Mouse (Mus musculus): ENCODE measurements at regions not wholly inside any gene's neighbourhood (a gene's known extent, or its start where the extent isn't known, plus 50 kb on each side); places are given as distances from the start of the nearest gene placed in this dataset.

DNA sequence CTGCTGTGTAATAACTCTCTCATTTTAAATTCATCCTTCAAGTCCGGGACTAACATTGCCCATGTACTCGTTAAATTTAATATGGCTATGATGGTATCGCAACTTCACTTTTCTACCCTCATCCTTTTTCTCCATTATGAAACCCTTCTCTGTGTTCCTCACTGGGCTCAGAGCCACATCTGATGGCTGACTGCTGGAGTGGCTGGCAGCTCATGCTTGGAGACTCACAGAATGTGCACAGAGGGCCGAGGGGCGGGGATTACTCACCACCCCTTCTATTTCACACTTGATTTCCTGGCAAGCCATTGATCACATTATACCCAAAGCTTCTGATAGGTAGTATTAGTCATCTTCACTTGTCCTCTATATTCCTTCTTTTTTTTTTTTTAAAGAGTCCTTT lies 81.1 kb upstream of the Vwde start:
- DNase-seq: no peak

DNA sequence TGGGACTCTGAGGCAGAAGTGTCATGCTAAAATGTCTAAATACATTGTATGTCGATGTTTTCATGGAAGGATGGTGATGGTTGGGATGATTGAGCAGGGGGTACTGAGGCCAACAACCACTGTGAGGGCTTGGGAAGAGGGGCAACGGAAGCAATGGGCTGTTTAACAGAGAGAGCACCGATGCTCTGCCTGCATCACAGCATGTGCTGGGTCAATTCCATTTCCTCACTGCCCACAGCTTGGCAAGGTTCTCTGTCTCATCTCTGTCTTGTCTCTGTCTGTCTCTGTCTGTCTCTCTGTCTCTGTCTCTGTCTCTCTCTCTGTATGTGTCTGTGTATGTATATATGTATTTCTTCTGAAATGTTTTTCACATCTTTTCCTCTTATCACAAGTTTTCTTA lies 73.4 kb upstream of the Vwde start:
- DNase-seq: no peak

DNA sequence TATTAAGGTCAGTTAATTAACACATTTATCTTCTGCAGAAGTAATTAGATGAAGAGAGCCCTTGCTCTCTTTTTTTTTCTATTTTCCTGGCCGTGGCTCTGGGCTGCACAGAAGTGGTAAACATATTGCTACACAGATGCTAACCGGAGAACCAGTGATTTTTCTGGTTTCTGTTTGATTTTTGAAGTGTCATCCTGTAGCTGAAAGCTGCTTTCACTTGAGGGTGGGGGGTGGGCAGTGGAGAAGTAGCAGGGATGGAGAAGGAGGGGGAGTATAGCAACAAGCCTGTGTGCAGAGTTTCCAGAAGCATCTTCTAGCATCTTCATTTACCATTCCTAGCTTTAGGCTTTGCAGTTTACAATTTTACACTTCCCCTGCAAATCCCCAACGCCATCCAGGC lies 72.3 kb upstream of the Vwde start:
- peak; percentile 26 for DNase-seq

DNA sequence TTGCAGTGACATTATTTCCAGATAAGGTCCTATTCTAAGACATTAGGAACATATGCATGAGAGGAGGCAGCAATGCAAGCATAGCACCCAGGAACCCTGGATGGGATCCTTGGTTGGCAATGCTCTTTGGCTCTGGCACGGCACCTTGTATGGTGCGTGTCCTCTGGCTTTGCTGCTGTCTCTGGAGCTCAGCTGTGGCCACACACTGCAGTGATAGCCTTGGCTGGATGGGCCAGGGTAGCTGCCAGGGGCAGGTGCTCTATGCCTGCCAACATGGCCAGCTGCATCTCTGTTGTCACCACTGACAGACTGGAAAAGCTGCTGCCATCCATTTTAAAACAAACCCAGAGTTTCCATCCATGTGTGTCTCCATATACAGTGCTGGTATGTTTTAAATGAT lies 71.3 kb upstream of the Vwde start:
- peak; percentile 15 for DNase-seq

DNA sequence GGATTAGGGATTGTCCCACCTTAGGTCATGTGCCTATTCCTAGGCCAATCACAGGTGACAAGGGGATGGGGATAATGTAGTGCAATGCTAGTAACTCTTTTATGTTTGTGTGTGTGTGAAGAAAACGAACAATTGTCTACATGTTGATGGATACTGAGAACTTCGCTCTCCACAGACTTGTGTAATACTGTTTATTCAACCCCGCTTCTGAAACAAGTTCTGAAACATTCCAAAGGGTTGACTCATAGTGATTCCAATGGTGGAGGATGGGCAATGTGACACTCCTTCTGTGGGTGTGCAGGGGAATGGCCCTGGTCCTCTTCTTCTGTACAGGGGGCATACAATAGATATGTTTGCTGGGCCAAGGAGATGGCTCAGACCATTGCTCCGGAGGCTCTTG lies 69.6 kb upstream of the Vwde start:
- DNase-seq: no peak

DNA sequence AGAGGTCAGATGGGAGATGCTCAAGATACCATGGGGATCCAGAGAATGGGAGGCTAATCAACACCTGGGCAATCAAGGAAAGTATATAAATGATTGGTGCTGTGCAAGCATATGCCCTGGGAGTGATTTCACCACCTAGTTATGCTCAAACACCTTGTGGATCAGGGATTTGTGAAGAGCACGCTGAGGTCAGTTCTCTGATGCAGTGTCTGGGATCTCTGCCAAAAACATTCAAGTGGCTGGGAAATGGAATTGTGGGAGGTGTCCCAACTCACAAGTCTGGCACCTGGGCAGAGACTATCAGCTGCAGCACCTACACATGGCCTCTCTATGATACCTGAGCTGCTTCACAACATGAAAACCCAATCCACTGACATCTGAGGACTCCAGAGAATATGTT lies 63.7 kb upstream of the Vwde start:
- no peak for DNase-seq

DNA sequence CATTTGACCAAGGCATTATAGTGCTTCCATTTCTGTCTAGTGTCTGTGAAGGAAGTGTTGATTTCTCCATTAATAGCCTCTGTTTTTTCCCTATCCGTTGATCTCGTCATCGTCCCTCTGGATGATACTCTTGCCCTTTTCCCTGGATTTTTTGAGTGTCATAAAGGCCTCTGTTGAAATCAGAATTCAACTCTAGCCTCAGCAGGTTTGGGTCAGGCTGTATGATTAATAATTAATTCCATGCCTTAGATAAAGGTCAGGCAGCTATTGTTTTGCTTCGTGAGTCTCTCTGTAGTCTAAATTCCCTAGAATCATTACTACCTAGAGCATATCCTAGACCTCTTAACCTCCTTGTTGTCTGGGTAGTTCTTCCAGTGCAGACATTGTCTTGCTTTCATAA lies 63.0 kb upstream of the Vwde start:
- DNase-seq: no peak

DNA sequence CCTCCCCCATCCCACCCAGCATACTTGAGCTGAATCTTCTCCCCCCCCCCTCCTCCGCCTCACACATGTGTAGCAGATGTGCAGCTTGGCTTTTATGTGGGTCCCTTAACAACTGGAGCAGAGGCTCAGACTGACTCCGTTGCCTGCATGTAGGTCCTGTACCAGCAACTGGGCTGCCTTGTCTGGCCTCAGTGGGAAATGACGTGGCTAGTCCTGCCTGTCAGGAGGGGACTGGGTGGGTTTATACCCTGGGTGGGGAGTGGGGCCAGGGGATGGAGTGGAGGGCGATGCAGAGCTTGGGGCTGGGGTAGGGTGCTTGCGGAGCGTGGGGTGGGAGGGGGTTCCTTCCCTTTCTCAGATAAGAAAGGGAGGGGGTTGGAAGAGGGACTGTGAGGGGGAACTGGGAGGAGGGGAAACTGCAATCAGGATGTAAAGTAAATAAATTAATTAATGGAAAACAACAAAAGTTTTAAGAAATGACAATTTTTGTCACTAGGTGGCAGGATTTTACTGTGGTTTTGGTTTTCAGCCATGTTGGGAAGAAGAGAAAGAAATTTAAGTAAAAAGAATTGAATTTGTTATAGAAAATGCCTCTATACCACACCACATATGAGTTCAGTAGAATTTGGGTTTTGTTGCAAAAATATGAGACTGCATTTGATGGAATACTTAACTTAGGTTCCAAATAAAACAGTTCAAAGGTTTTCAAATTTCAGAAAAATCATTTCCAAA lies 61.9 kb upstream of the Vwde start:
- no peak for DNase-seq

DNA sequence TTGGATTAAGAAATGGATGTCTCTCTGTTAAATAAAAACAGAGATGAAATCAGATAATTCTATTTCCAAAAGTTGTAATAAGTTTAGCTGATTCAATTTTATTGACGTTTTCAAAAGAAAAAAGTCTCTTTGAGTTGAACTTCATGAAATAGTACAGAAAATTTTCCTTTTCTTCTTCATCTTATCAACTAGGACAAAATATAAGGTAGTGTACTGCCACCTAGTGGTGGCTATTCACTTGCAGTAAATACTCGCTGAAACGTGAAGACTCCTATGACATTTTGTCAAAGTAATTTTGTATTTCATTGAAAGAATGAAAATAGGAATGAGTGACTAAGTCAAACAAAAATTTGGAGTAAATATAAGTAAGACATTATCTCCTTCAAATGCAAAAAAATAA lies 56.1 kb upstream of the Vwde start:
- DNase-seq: peak; percentile 45

All from right cerebral cortex, postnatal 4 days (tissue).